Mouse (Mus musculus) heart, embryonic 16.5 days (tissue): ENCODE measurements at regions not wholly inside any gene's neighbourhood (a gene's known extent, or its start where the extent isn't known, plus 50 kb on each side); places are given as distances from the start of the nearest gene placed in this dataset.

Experiments
- ATAC-seq: fragments of 200-750 bp; cut with Nextera tagmentation; replicated peaks from 2 replicates; pipeline ENCODE4 v1.8.0; 2017; ENCODE audit warnings: moderate number of reproducible peaks; ENCODE audit not compliant: insufficient read depth, low FRiP score; ENCODE audit errors: extremely low read depth
- H3K27ac ChIP-seq: fragments of 300-500 bp; sonication (generic); 2 replicates; pipeline ENCODE4 v1.5.1; 2014; ENCODE audit warnings: mild to moderate bottlenecking, low read length, control low read depth, moderate library complexity
- H3K27me3 ChIP-seq: fragments of 300-500 bp; sonication (generic); 2 replicates; pipeline ENCODE4 v1.6.1; 2014; ENCODE audit warnings: low read length, mixed read lengths; ENCODE audit not compliant: control insufficient read depth, insufficient read depth
- H3K36me3 ChIP-seq: fragments of 300-500 bp; sonication (generic); 2 replicates; pipeline ENCODE4 v1.6.1; 2014; ENCODE audit not compliant: control insufficient read depth, insufficient read depth
- H3K4me1 ChIP-seq: fragments of 300-500 bp; sonication (generic); 2 replicates; pipeline ENCODE4 v1.6.1; 2014; ENCODE audit warnings: low read length, mixed read lengths; ENCODE audit not compliant: control insufficient read depth, insufficient read depth
- H3K4me2 ChIP-seq: fragments of 300-500 bp; sonication (generic); 2 replicates; pipeline ENCODE4 v1.6.1; 2014; ENCODE audit warnings: low read depth, mild to moderate bottlenecking, control low read depth, low read length
- H3K4me3 ChIP-seq: fragments of 300-500 bp; sonication (generic); 2 replicates; pipeline ENCODE4 v1.5.1; 2014; ENCODE audit warnings: mild to moderate bottlenecking, control low read depth, low read length
- H3K9ac ChIP-seq: fragments of 300-500 bp; sonication (generic); 2 replicates; pipeline ENCODE4 v1.6.1; 2014; ENCODE audit warnings: low read length, control low read depth
- H3K9me3 ChIP-seq: fragments of 300-500 bp; sonication (generic); replicated peaks from 2 replicates; pipeline ENCODE4 v1.6.1; 2016; ENCODE audit warnings: low read length; ENCODE audit not compliant: control insufficient read depth
- WGBS: fragments of 180-500 bp; shearing (Covaris S2); extraction: QIAGEN DNeasy Blood & Tissue Kit; methylation state at CpG from one replicate; pipeline ENCODE4 v1.1.7; 2014; 5-methylcytosine and 5-hydroxymethylcytosine counted together

- no peaks in the 10 kb centered on the region for H3K27me3 ChIP-seq
- WGBS: 41% methylated on average over 8 of the region's 8 CpGs
- peaks cover 5% of the 10 kb centered on the region for H3K4me1 ChIP-seq
- H3K36me3 ChIP-seq: no peaks in the 10 kb centered on the region
- H3K9ac ChIP-seq: no peak overlapping the region
- peak overlapping the region; percentile 24 for H3K27ac ChIP-seq
- no peak overlapping the region for H3K4me2 ChIP-seq
- peak; percentile 87 for ATAC-seq
- no peak overlapping the region for H3K4me3 ChIP-seq
- H3K9me3 ChIP-seq: no peaks in the 10 kb centered on the region
Measured at GRCm38 (mm10) chr10:57114696-57115271, 371.4 kb upstream of the Hsf2 start.

- Histone ChIP-seq H3K4me3 (no peak overlapping the region), H3K36me3 (no peaks in the 10 kb centered on the region), H3K4me2 (no peak overlapping the region), H3K9ac (no peak overlapping the region), H3K27me3 (no peaks in the 10 kb centered on the region), H3K27ac (no peak overlapping the region), H3K4me1 (peaks cover 2% of the 10 kb centered on the region; the same call in 1 of the 2 replicates), H3K9me3 (no peaks in the 10 kb centered on the region)
- WGBS: 53% methylated on average over 1 of the region's 1 CpGs
- no peak for ATAC-seq
Measured at GRCm38 (mm10) chr10:57121514-57121913, 364.7 kb upstream of the Hsf2 start.

GRCm38 (mm10) chr10:57127185-57127584, 359.0 kb upstream of the Hsf2 start:
- no peak overlapping the region for H3K4me2 ChIP-seq
- no peaks in the 10 kb centered on the region for H3K4me1 ChIP-seq
- H3K36me3 ChIP-seq: no peaks in the 10 kb centered on the region
- no peaks in the 10 kb centered on the region for H3K27me3 ChIP-seq
- H3K27ac ChIP-seq: no peak overlapping the region
- H3K9me3 ChIP-seq: no peaks in the 10 kb centered on the region
- H3K4me3 ChIP-seq: no peak overlapping the region
- no peak overlapping the region for H3K9ac ChIP-seq
- no peak for ATAC-seq
- WGBS: 78% methylated on average over 3 of the region's 3 CpGs

- Histone ChIP-seq H3K9ac (no peak overlapping the region), H3K4me3 (no peak overlapping the region), H3K4me1 (no peaks in the 10 kb centered on the region), H3K9me3 (no peaks in the 10 kb centered on the region), H3K27me3 (no peaks in the 10 kb centered on the region), H3K27ac (no peak overlapping the region), H3K36me3 (no peaks in the 10 kb centered on the region), H3K4me2 (no peak overlapping the region)
- WGBS: 70% methylated on average over 4 of the region's 4 CpGs
- no peak for ATAC-seq
Measured at GRCm38 (mm10) chr10:57156426-57156825, 329.8 kb upstream of the Hsf2 start.

- no peaks in the 10 kb centered on the region for H3K27me3 ChIP-seq
- no peak overlapping the region for H3K9ac ChIP-seq
- H3K9me3 ChIP-seq: no peaks in the 10 kb centered on the region
- H3K4me2 ChIP-seq: no peak overlapping the region
- 79% methylated on average over 9 of the region's 9 CpGs for WGBS
- no peaks in the 10 kb centered on the region for H3K36me3 ChIP-seq
- no peak for ATAC-seq
- no peak overlapping the region for H3K4me3 ChIP-seq
- H3K4me1 ChIP-seq: no peaks in the 10 kb centered on the region
- H3K27ac ChIP-seq: no peak overlapping the region
Measured at GRCm38 (mm10) chr10:57156912-57157311, 329.3 kb upstream of the Hsf2 start.

GRCm38 (mm10) chr10:57160546-57160945, 325.6 kb upstream of the Hsf2 start:
- no peak overlapping the region for H3K27ac ChIP-seq
- no peak overlapping the region for H3K4me3 ChIP-seq
- H3K9ac ChIP-seq: no peak overlapping the region
- H3K36me3 ChIP-seq: no peaks in the 10 kb centered on the region
- ATAC-seq: no peak
- no peaks in the 10 kb centered on the region for H3K4me1 ChIP-seq
- H3K4me2 ChIP-seq: no peak overlapping the region
- H3K27me3 ChIP-seq: no peaks in the 10 kb centered on the region
- no peaks in the 10 kb centered on the region for H3K9me3 ChIP-seq

GRCm38 (mm10) chr10:57163359-57163758, 322.8 kb upstream of the Hsf2 start:
- 45% methylated on average over 5 of the region's 5 CpGs for WGBS
- ATAC-seq: peak; percentile 49; the same call in 1 of the 2 replicates

GRCm38 (mm10) chr10:57183560-57183959, 302.6 kb upstream of the Hsf2 start:
- no peak overlapping the region for H3K4me3 ChIP-seq
- no peaks in the 10 kb centered on the region for H3K27me3 ChIP-seq
- H3K9me3 ChIP-seq: 0 out of 2 replicates have a peak, but pooled peaks cover 3% of the 10 kb centered on the region
- no peak overlapping the region for H3K27ac ChIP-seq
- H3K4me1 ChIP-seq: peaks cover 2% of the 10 kb centered on the region; the same call in 1 of the 2 replicates
- no peak overlapping the region for H3K4me2 ChIP-seq
- no peak overlapping the region for H3K9ac ChIP-seq
- ATAC-seq: no peak
- 41% methylated on average over 1 of the region's 1 CpGs for WGBS
- H3K36me3 ChIP-seq: no peaks in the 10 kb centered on the region

More at GRCm38 (mm10) chr10:57163359-57163758, 322.8 kb upstream of the Hsf2 start:
- H3K4me2 ChIP-seq: no peak overlapping the region
- H3K27ac ChIP-seq: no peak overlapping the region
- H3K27me3 ChIP-seq: no peaks in the 10 kb centered on the region
- no peak overlapping the region for H3K4me3 ChIP-seq
- no peaks in the 10 kb centered on the region for H3K4me1 ChIP-seq
- H3K9ac ChIP-seq: no peak overlapping the region
- no peaks in the 10 kb centered on the region for H3K36me3 ChIP-seq
- H3K9me3 ChIP-seq: no peaks in the 10 kb centered on the region

- no peaks in the 10 kb centered on the region for H3K36me3 ChIP-seq
- no peak overlapping the region for H3K9ac ChIP-seq
- no peaks in the 10 kb centered on the region for H3K27me3 ChIP-seq
- no peaks in the 10 kb centered on the region for H3K4me1 ChIP-seq
- no peak overlapping the region for H3K4me3 ChIP-seq
- no peak overlapping the region for H3K27ac ChIP-seq
- no peaks in the 10 kb centered on the region for H3K9me3 ChIP-seq
- ATAC-seq: no peak
- H3K4me2 ChIP-seq: no peak overlapping the region
Measured at GRCm38 (mm10) chr10:57210701-57211100, 275.5 kb upstream of the Hsf2 start.
